ENCODE assay signal across 12 mouse cellular contexts in genomic region chr15:97376081-97376742, GRCm38 (mm10).
DNase-seq lines count a peak whose midpoint lies in the region; ATAC-seq and TF ChIP-seq lines count a peak whose summit lies in the region.
"Had no signal": no experiment of that assay in that cellular context is flagged by ENCODE, and none has a peak within 500 bp of the region (broad histone marks: within the 10 kb centered on the region; RNA-seq: fewer than 3 reads in every experiment).

No protein-coding gene starts in this region.

- peaks cover 33% of the 10 kb centered on the region for H3K27me3 ChIP-seq in midbrain, embryonic 10.5 days (ENCODE audit: low read depth, poor library complexity, severe bottlenecking)
- no peaks in the 10 kb centered on the region for H3K27me3 ChIP-seq in midbrain, embryonic 15.5 days (replicated peaks)
- H3K27me3 ChIP-seq in liver, embryonic 14.5 days (ENCODE audit: control insufficient read depth, insufficient read depth, low read length), result no peaks in the 10 kb centered on the region
- H3K27me3 ChIP-seq: megakaryocyte, embryonic 14.5 days had no signal

- no peaks in the 10 kb centered on the region for H3K36me3 ChIP-seq in midbrain, embryonic 10.5 days
- no peaks in the 10 kb centered on the region for H3K36me3 ChIP-seq in midbrain, embryonic 15.5 days (replicated peaks)
- no peaks in the 10 kb centered on the region for H3K36me3 ChIP-seq in liver, embryonic 14.5 days (replicated peaks; ENCODE audit: control insufficient read depth, insufficient read depth, low read depth)

- no peak overlapping the region for H3K4me2 ChIP-seq in midbrain, embryonic 15.5 days
- H3K4me2 ChIP-seq in liver, embryonic 14.5 days (ENCODE audit: low read depth), result peak overlapping the region; percentile 0; the same call in 1 of the 2 replicates

- peak overlapping the region; percentile 61; the same call in 1 of the 2 replicates for H3K27ac ChIP-seq in midbrain, embryonic 10.5 days (replicated peaks)
- no peak overlapping the region for H3K27ac ChIP-seq in midbrain, embryonic 15.5 days
- no peak overlapping the region for H3K27ac ChIP-seq in liver, embryonic 14.5 days

- WGBS in midbrain, embryonic 10.5 days, result 28% methylated on average over 7 of the region's 7 CpGs
- WGBS in midbrain, embryonic 15.5 days, result 35% methylated on average over 7 of the region's 7 CpGs
- WGBS in liver, embryonic 14.5 days (ENCODE audit: insufficient replicate concordance), result 53% methylated on average over 7 of the region's 7 CpGs

- no peaks in the 10 kb centered on the region for H3K9me3 ChIP-seq in midbrain, embryonic 10.5 days (replicated peaks)
- no peaks in the 10 kb centered on the region for H3K9me3 ChIP-seq in midbrain, embryonic 15.5 days
- H3K9me3 ChIP-seq in liver, embryonic 14.5 days (ENCODE audit: control insufficient read depth, low read length), result no peaks in the 10 kb centered on the region
- H3K9me3 ChIP-seq: megakaryocyte, embryonic 14.5 days had no signal

- H3K9ac ChIP-seq in midbrain, embryonic 15.5 days, result no peak overlapping the region
- no peak overlapping the region; the same call in 1 of the 2 replicates for H3K9ac ChIP-seq in liver, embryonic 14.5 days (replicated peaks)

- ATAC-seq in midbrain, embryonic 15.5 days (replicated peaks), result no peak
- no peak for ATAC-seq in liver, embryonic 14.5 days (ENCODE audit: insufficient read depth)

- H3K4me3 ChIP-seq in midbrain, embryonic 10.5 days, result peak overlapping the region; percentile 36
- H3K4me3 ChIP-seq in midbrain, embryonic 15.5 days, result no peak overlapping the region
- H3K4me3 ChIP-seq in liver, embryonic 14.5 days (ENCODE audit: insufficient read depth in 1 of 2, low read depth in 2 of 2, low read length in 2 of 2), result no peak overlapping the region

- H3K4me1 ChIP-seq in midbrain, embryonic 10.5 days, result peaks cover 30% of the 10 kb centered on the region
- H3K4me1 ChIP-seq in midbrain, embryonic 15.5 days, result peaks cover 5% of the 10 kb centered on the region; the same call in 1 of the 2 replicates
- peaks cover 50 to 55% of the 10 kb centered on the region in 2 experiments for H3K4me1 ChIP-seq in liver, embryonic 14.5 days (replicated peaks; ENCODE audit: control insufficient read depth in 2 of 2, insufficient read depth in 2 of 2, low read length in 1 of 2)

- TF ChIP-seq CTCF in liver, embryonic 14.5 days (IDR thresholded peaks at IDR 0.05; ENCODE audit: low read depth), result no peak

- DNase-seq in heart, adult 11 months, result peak; percentile 88
- DNase-seq in heart, postnatal 14 days, result no peak
- DNase-seq in midbrain, embryonic 10.5 days (ENCODE audit: low spot score), result peak; percentile 17
- DNase-seq in adrenal gland, postnatal 25 days, result peak; percentile 39
- DNase-seq in liver, embryonic 14.5 days (ENCODE audit: low read depth in 3 of 3, low spot score in 3 of 3), result no peak
- DNase-seq in urinary bladder, postnatal 14 days (ENCODE audit: low spot score), result no peak
- DNase-seq in frontal cortex, postnatal 25 days (ENCODE audit: low spot score in 2 of 2), result no peak
- DNase-seq: cerebellum, postnatal 36 days; gastrocnemius, postnatal 10 days; kidney, adult 8-10 months had no signal

- no peak for TF ChIP-seq EP300 in liver, embryonic 14.5 days (IDR thresholded peaks at IDR 0.05; ENCODE audit: low read depth)

- intact Hi-C loops in heart, postnatal 14 days (cut with DNase I), result no loop called here

Comparison
In these comparisons a context has a peak if more than half of its experiments do, and no peak if none do; other contexts are left out.
1. DNase-seq: peak in heart, adult 11 months (single experiment), midbrain, embryonic 10.5 days (single experiment) and adrenal gland, postnatal 25 days (single experiment); none in heart, postnatal 14 days (0 of 2), liver, embryonic 14.5 days (0 of 3), urinary bladder, postnatal 14 days (single experiment) and frontal cortex, postnatal 25 days (0 of 2).